Mouse (Mus musculus) E14TG2a.4 (cell line): ENCODE results near the gene Nmnat2.
A peak's percentile ranks its signal among the peaks of the same experiment; 100 is the strongest.

Experiments
- H3K27me3 ChIP-seq: 2 replicates; pipeline ENCODE4 v1.6.1; 2014; ENCODE audit warnings: low read length, control low read depth; ENCODE audit not compliant: insufficient read depth
- H3K36me3 ChIP-seq: 2 replicates; pipeline ENCODE4 v1.6.1; 2014; ENCODE audit warnings: low read length, control low read depth; ENCODE audit not compliant: insufficient read depth
- H3K4me1 ChIP-seq: replicated peaks from 2 replicates; pipeline ENCODE4 v1.6.1; 2014; ENCODE audit warnings: low read depth, low read length, control low read depth
- H3K4me3 ChIP-seq: replicated peaks from 2 replicates; pipeline ENCODE4 v1.5.1; 2014; ENCODE audit warnings: mild to moderate bottlenecking, low read length
- H3K9me3 ChIP-seq: 2 replicates; pipeline ENCODE4 v1.6.1; 2014; ENCODE audit warnings: low read length, control low read depth
- CTCF ChIP-seq: conservative IDR thresholded peaks from 2 replicates; pipeline ENCODE4 v1.5.1; 2014; ENCODE audit warnings: low read length
- NANOG ChIP-seq: IDR thresholded peaks from 2 replicates; pipeline ENCODE4 v1.6.1; 2014; ENCODE audit warnings: borderline replicate concordance, low read length, mixed read lengths
- POU5F1 ChIP-seq: IDR thresholded peaks from 2 replicates; pipeline ENCODE4 v1.6.1; 2014; ENCODE audit warnings: low read length, borderline replicate concordance

Nmnat2 gene

DNA sequence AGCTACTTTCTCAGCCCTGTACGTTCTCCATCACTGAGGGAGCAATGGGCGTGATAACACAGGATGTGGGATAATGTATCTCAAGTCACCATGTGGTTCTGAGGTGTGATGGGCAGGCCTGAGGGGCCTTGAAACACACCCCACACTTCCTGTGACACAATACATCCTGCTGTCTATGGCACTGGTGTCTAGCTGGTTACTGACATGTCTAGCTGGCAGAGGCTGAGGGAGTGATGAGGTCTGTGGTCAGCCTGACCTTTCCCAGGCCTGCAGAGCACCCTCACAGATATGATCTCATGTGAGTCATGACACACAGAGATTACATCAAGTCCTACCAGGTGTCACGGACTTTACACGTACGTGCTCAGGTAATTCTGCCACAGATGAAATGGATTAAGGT lies 130.4 kb downstream of the Nmnat2 start:
- H3K9me3 ChIP-seq = no peaks in the 10 kb centered on the region
- H3K36me3 ChIP-seq = no peaks in the 10 kb centered on the region
- no peak overlapping the region for H3K4me3 ChIP-seq
- no peak for TF ChIP-seq POU5F1
- no peak for TF ChIP-seq NANOG
- no peak for TF ChIP-seq CTCF
- H3K4me1 ChIP-seq = peaks cover 65% of the 10 kb centered on the region
- no peaks in the 10 kb centered on the region for H3K27me3 ChIP-seq

- TF ChIP-seq POU5F1 (no peak), CTCF (no peak), NANOG (no peak)
- H3K4me1 ChIP-seq = peaks cover 89% of the 10 kb centered on the region
- no peaks in the 10 kb centered on the region for H3K36me3 ChIP-seq
- no peak overlapping the region for H3K4me3 ChIP-seq
- no peaks in the 10 kb centered on the region for H3K27me3 ChIP-seq
- H3K9me3 ChIP-seq = no peaks in the 10 kb centered on the region
Measured at GRCm38 (mm10) chr1:153087771-153088170, 133.0 kb downstream of the Nmnat2 start.

- Histone ChIP-seq H3K4me3 (no peak overlapping the region), H3K36me3 (no peaks in the 10 kb centered on the region), H3K27me3 (no peaks in the 10 kb centered on the region), H3K4me1 (peaks cover 91% of the 10 kb centered on the region), H3K9me3 (no peaks in the 10 kb centered on the region)
- no peak for TF ChIP-seq POU5F1
- TF ChIP-seq NANOG = no peak
- no peak for TF ChIP-seq CTCF
Measured at GRCm38 (mm10) chr1:153090081-153090480, 135.3 kb downstream of the Nmnat2 start.

GRCm38 (mm10) chr1:153090807-153091206 lies 136.0 kb downstream of the Nmnat2 start:
- no peak for TF ChIP-seq NANOG
- no peak for TF ChIP-seq CTCF

GRCm38 (mm10) chr1:153091438-153092236 lies 136.8 kb downstream of the Nmnat2 start:
- H3K27me3 ChIP-seq = no peaks in the 10 kb centered on the region
- TF ChIP-seq CTCF = no peak
- no peak for TF ChIP-seq POU5F1
- no peak for TF ChIP-seq NANOG
- peaks cover 92% of the 10 kb centered on the region for H3K4me1 ChIP-seq
- no peaks in the 10 kb centered on the region for H3K9me3 ChIP-seq
- H3K36me3 ChIP-seq = no peaks in the 10 kb centered on the region
- H3K4me3 ChIP-seq = peak overlapping the region; percentile 56

More at GRCm38 (mm10) chr1:153090807-153091206, 136.0 kb downstream of the Nmnat2 start:
- Histone ChIP-seq H3K9me3 (no peaks in the 10 kb centered on the region), H3K4me3 (peak overlapping the region; percentile 21; the same call in 1 of the 2 replicates), H3K4me1 (peaks cover 92% of the 10 kb centered on the region), H3K27me3 (no peaks in the 10 kb centered on the region), H3K36me3 (no peaks in the 10 kb centered on the region)

- Histone ChIP-seq H3K4me3 (peak overlapping the region; percentile 56), H3K36me3 (no peaks in the 10 kb centered on the region), H3K9me3 (no peaks in the 10 kb centered on the region), H3K4me1 (peaks cover 92% of the 10 kb centered on the region), H3K27me3 (no peaks in the 10 kb centered on the region)
- TF ChIP-seq CTCF = peak; percentile 54
- no peak for TF ChIP-seq NANOG
Measured at GRCm38 (mm10) chr1:153092237-153092975, 137.6 kb downstream of the Nmnat2 start.

DNA sequence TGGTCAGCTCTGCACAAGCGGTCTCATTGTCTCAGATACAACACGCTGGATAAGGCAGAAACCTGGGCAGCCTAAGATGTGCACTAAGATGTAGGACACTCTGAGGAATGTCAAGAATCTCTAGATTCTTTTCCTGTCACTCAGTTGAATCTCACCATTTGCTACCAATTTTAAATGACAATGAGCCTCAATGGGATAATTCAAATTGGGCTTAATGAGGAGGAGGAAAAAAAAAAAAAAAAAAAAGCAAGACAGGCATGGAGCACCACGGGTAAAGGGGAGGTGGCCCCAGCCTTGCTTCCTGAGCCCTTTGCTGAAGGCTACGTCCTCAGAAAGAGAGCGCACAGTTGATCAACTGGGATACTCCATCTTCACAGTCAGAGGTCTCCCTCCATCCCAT lies 138.4 kb downstream of the Nmnat2 start:
- Histone ChIP-seq H3K36me3 (peaks cover 3% of the 10 kb centered on the region; the same call in 1 of the 2 replicates), H3K9me3 (no peaks in the 10 kb centered on the region), H3K4me1 (peaks cover 90% of the 10 kb centered on the region), H3K4me3 (peak overlapping the region; percentile 78), H3K27me3 (no peaks in the 10 kb centered on the region)
- TF ChIP-seq CTCF = no peak
- peak; percentile 33; the same call in 1 of the 2 replicates for TF ChIP-seq NANOG

DNA sequence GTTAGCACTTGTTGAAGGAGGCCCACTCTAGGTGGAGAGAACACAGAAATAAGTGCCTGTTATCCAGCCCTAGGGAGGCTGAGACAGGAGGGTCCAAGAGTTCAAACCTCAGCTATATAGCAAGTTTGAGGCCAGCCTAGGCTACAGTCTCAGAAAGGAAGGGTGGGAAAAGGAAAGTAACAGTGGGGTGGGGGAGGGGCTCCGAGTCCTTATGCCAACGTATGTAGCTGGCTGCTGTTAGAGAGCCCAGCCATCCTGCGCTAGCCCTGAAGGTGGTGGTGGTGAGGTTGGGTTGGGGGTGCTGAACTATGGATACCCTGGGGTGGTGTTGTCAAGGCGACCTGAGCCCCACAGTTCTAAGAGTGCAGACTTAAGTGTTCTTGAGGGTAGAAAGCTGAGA lies 138.8 kb downstream of the Nmnat2 start:
- TF ChIP-seq CTCF = no peak
- no peak for TF ChIP-seq NANOG
- no peak for TF ChIP-seq POU5F1
- no peaks in the 10 kb centered on the region for H3K9me3 ChIP-seq
- peaks cover 5% of the 10 kb centered on the region; the same call in 1 of the 2 replicates for H3K36me3 ChIP-seq
- H3K4me1 ChIP-seq = peaks cover 91% of the 10 kb centered on the region
- peak overlapping the region; percentile 78 for H3K4me3 ChIP-seq
- H3K27me3 ChIP-seq = no peaks in the 10 kb centered on the region
